Mouse (Mus musculus) spleen, adult 12 weeks (tissue): ENCODE results near the gene Rnaseh2a.

Source experiments
- DNase-seq: peaks from one replicate; pipeline ENCODE4 v3.0.0; 2022; ENCODE audit warnings: low spot score

Gene Rnaseh2a

GRCm38 (mm10) chr8:84984294-84985048 lies 14.9 kb upstream of the Rnaseh2a start:
- no peak for DNase-seq

GRCm38 (mm10) chr8:84982499-84983011 lies 13.0 kb upstream of the Rnaseh2a start:
- DNase-seq, result no peak

- DNase-seq, result no peak
Observed at GRCm38 (mm10) chr8:84981644-84982498, 12.3 kb upstream of the Rnaseh2a start.

GRCm38 (mm10) chr8:84980622-84981358 lies 11.2 kb upstream of the Rnaseh2a start:
- DNase-seq, result no peak

- DNase-seq, result peak; percentile 83
Observed at GRCm38 (mm10) chr8:84979599-84980421, 10.2 kb upstream of the Rnaseh2a start.

DNA sequence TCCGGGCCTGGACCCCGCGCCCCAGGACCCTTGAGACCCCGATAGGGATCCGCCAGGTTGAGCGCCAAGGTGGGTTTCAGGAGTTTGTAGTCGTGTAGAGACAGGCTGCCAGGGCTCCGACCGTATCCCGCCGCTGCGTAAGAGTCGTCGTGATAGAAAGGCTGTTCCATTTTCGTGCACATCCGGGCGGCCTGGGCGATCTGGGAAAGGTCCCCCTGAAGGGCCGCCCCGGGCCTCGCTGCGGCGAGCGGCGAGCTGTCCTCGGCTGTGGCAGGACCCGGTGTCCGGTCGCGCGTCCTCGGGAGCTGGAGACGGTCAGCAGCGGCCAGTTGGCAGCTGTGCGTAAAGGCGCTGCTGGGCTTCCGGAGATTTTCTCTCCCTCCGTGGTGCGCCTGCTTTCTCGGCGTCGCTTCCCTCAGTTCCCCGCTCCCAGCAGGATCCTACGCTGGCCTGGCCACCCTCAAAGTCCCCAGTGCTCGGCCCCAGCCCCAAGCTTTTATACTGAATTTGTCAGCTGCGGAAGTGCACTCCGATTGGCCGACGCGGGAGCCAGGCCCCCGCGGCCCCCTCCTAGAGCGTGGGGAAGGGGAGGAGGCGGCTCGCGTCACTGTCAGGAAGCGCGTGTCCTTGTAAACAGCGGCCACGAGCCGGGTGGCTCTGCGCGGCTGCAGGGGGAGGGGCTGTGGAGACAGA lies 8.8 kb upstream of the Rnaseh2a start, which contains the start of gene Junb:
Junb (minus strand) TSS at position 471 of the 693 bp plus-strand sequence.
- DNase-seq, result peak; percentile 85

DNA sequence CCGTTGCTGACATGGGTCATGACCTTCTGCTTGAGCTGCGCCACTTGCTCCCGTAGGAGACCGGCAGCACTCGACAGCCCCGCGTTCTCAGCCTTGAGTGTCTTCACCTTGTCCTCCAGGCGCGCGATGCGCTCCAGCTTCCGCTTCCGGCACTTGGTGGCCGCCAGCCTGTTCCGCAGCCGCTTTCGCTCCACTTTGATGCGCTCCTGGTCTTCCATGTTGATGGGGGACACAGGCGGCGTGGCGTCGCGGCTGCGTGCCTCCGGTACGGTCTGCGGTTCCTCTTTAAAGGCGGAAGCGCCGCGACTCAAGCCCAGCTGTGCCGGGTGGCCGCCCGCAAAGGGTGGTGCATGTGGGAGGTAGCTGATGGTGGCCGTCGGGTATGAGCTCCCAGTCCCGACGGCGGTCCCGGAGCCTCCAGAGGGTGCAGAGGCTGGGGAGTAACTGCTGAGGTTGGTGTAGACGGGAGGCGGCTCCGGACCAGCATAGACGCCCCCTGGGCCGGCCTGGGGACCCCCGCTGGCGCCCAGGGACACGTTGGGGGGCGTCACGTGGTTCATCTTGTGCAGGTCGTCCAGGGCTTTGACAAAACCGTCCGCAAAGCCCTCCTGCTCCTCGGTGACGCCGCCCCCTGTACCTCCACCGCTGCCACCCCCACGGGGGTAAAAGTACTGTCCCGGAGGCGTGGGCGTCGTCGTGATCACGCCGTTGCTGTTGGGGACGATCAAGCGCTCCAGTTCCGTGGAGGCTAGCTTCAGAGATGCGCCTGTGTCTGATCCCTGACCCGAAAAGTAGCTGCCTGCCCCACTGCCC lies 8.1 kb upstream of the Rnaseh2a start:
- DNase-seq, result peak; percentile 69

- no peak for DNase-seq
Observed at GRCm38 (mm10) chr8:84976763-84977434, 7.3 kb upstream of the Rnaseh2a start.

DNA sequence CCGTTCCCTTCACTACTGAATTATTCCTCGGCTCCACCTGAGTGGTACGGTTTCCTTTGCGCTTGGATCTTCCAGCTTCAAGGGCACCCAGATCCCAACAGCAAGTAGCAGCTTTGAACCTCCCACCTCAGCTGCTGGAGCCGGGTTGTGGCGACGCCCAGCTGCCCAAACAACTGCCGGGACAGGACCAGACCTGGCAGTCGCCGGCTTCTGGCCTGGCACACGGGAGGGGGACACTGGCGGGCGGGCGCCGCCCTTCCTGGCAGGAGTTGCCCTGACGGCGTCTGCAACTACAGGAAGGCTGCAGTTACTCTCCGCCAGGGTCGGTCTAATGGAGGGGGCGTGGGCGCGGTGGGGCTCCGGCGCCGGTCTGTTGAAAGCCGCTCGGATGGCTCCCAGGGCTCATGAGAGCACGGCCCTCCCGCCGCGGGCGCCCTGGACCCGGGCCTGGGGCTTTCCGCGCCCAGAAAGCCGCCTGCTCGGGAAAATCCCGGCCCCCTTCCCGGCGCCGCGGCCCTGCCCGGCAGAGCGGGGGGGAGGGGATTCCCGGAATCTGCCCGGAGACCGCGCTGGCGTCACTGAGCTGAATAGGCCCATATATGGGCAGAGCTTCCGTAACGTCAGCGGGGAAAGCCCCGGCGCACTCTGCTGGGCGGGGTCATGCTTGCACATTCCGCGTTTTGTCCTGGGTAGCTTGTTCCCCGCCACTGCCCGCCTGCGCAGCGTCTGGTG lies 6.6 kb upstream of the Rnaseh2a start:
- peak; percentile 89 for DNase-seq

- peak; percentile 70 for DNase-seq
Observed at GRCm38 (mm10) chr8:84975434-84975833, 5.9 kb upstream of the Rnaseh2a start.

DNA sequence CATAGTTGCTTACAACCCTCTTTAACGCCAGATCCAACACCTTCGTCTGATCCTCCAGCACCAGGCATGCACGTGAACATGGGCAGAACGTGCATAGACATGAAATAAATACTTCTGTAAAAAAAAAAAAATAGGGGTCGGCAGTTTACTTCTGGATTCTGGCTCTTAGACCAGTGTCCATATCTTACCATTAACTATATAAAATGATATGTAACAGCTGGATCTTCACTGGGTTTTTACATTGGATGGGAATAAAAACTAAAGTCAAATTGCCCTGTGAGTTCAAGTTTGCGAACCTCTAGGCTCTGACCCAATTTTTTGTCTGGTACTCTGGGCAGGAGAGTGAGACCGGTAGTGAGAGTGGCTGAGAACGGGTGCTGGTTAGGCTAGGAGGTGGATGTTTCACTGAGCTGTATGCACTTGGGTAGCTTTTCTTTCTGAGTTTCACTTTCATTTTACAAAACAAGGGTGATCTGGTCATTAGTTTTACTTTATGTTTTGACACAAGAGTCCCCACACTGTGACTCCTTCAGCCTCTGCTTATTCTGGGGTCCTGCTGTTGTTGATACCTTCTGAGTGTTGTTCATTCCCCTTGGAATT lies 5.1 kb upstream of the Rnaseh2a start:
- DNase-seq, result no peak

DNA sequence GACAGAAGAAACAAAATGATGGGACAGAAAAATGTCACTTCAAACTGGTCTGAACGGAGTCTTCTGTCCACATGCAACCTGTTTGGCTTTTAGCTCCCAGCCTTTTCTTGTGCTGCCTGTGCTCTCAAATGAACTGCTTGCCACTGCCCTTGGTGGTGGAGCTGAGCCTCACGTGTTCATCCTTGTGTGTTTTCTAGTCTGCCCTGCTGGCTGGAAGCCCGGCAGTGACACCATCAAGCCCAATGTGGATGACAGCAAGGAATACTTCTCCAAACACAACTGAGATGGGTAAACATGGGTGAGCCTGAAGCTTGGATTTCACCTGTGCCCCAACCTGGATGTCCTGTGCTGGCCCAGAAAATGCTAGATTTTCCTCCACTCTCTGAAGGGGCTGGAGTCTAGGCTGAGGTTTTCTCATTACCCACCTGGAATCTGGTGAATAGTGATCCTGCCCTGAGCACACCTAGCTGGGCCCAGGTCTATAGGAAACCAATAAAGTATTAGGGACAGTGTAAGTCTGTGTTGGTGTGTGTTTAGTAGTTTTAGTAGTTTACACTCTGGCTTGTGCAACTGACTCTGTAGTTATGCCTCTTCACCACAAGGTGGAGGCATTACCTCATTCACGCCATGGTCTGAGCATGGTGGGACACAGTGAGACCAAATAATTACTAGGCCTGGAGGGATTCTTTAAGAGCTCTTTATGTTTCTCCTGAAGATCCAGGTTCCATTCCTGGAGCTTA lies 4.4 kb upstream of the Rnaseh2a start:
- no peak for DNase-seq

GRCm38 (mm10) chr8:84973079-84973478 lies 3.5 kb upstream of the Rnaseh2a start:
- DNase-seq, result no peak

GRCm38 (mm10) chr8:84970913-84971312 lies 1.3 kb upstream of the Rnaseh2a start:
- peak; percentile 72 for DNase-seq

GRCm38 (mm10) chr8:84970135-84970790 lies 696 bp upstream of the Rnaseh2a start:
- DNase-seq, result no peak

DNA sequence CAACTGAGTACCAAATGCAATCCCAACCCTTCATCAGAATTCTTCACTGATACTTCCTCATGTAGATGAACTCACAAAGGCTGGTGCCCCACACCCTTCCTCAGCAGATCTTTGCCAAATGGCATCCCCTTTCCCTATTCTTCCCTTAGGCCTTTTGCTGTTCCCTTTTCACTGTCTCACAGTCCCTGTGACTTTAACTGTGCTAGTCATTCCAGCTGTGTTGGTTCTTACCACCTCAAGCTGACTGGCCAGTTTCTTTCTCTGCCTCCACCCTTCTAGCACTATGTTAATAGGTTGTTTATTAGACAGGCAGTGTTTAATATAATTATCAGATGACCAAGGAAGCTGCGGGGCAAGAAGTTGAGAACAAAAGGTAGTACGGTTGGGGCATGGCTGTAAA lies 917 bp downstream of the Rnaseh2a start:
- DNase-seq, result no peak
